Mouse (Mus musculus): ENCODE data around the gene Krtap19-2.

Gene Krtap19-2

GRCm38 (mm10) chr16:88874169-88874568 is at the start of gene Krtap19-2:
Gene Krtap19-2, minus strand, starts transcription at chr16:88874269.
- no peak for DNase-seq (ENCODE audit: low spot score)

- no peak for DNase-seq (ENCODE audit: low spot score)
Observed at GRCm38 (mm10) chr16:88896357-88896756, 22.3 kb upstream of the Krtap19-2 start, which contains the start of gene Krtap19-5. Gene Krtap19-5, minus strand, starts transcription at chr16:88896457.

GRCm38 (mm10) chr16:88886870-88887269 is 12.8 kb upstream of the Krtap19-2 start:
- DNase-seq (ENCODE audit: low spot score) = no peak

- no peak for DNase-seq (ENCODE audit: low spot score)
Observed at GRCm38 (mm10) chr16:88884989-88885388, 10.9 kb upstream of the Krtap19-2 start, which contains the start of gene Krtap19-4. Gene Krtap19-4, minus strand, starts transcription at chr16:88885089.

GRCm38 (mm10) chr16:88877938-88878337 is 3.9 kb upstream of the Krtap19-2 start, which contains the start of gene Krtap19-3:
Gene Krtap19-3, minus strand, starts transcription at chr16:88878038.
- no peak for DNase-seq (ENCODE audit: low spot score)

GRCm38 (mm10) chr16:88869311-88869710 is 4.8 kb downstream of the Krtap19-2 start, which contains the start of gene Krtap19-1:
Gene Krtap19-1, minus strand, starts transcription at chr16:88869411.
- no peak for DNase-seq (ENCODE audit: low spot score)

GRCm38 (mm10) chr16:88864887-88865407 is 9.1 kb downstream of the Krtap19-2 start:
- DNase-seq (ENCODE audit: low spot score) = no peak

GRCm38 (mm10) chr16:88851450-88851849 is 22.6 kb downstream of the Krtap19-2 start:
- DNase-seq (ENCODE audit: low spot score) = peak; percentile 5

- DNase-seq (ENCODE audit: low spot score) = no peak
Observed at GRCm38 (mm10) chr16:88848558-88848957, 25.5 kb downstream of the Krtap19-2 start.

- DNase-seq (ENCODE audit: low spot score) = no peak
Observed at GRCm38 (mm10) chr16:88847363-88847762, 26.7 kb downstream of the Krtap19-2 start.

GRCm38 (mm10) chr16:88826978-88827377 is 47.1 kb downstream of the Krtap19-2 start:
- no peak for DNase-seq (ENCODE audit: low spot score)

- no peak for DNase-seq (ENCODE audit: low spot score)
Observed at GRCm38 (mm10) chr16:88826095-88826652, 47.9 kb downstream of the Krtap19-2 start, which contains the start of gene Krtap14. Gene Krtap14, minus strand, starts transcription at chr16:88826145.

GRCm38 (mm10) chr16:88823736-88824135 is 50.3 kb downstream of the Krtap19-2 start:
- no peak for DNase-seq (ENCODE audit: low spot score)
